Mouse (Mus musculus): ENCODE results near the gene Zmiz1. TPM values are rescaled to one million over a fixed set of nuclear protein-coding genes. Genes with fewer than 3 reads are reported as not detected.
A peak's percentile ranks its signal among the peaks of the same experiment; 100 is the strongest.

The Zmiz1 gene
- total RNA-seq, 1 experiment from 2014 or later = 9.8 TPM

- peak; percentile 77 to 78 for ATAC-seq (replicated peaks in 1 of 2; ENCODE audit: insufficient read depth in 1 of 2, low FRiP score in 2 of 2, low TSS enrichment in 1 of 2, low read depth in 1 of 2, poor library complexity in 2 of 2, severe bottlenecking in 2 of 2)
These were observed 141.4 kb downstream of the Zmiz1 start for GRCm38 (mm10) chr14:25600358-25600757.

- no peak for ATAC-seq (replicated peaks in 1 of 2; ENCODE audit: insufficient read depth in 1 of 2, low FRiP score in 2 of 2, low TSS enrichment in 1 of 2, low read depth in 1 of 2, poor library complexity in 2 of 2, severe bottlenecking in 2 of 2)
These were observed 142.0 kb downstream of the Zmiz1 start for GRCm38 (mm10) chr14:25600951-25601350.

DNA sequence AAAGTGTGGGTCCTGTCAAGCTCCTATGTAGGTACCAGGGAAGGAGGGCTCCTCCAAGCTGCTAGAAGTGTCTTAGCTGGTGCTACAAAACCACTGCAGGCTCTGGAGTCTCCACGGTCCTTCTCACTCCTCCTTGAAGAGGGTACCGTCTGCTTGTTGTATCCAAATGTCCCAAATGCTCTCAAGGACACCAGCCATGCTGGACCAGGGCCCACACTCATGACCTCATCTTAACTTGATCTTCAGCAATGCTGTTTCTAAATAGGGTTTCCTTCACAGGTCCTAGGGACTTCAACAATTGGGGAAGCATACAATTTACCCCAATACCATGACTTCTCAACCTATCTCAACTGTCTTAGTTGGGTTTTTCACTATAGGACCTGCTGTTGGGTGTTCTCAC lies 143.0 kb downstream of the Zmiz1 start:
- ATAC-seq (replicated peaks in 1 of 2; ENCODE audit: insufficient read depth in 1 of 2, low FRiP score in 2 of 2, low TSS enrichment in 1 of 2, low read depth in 1 of 2, poor library complexity in 2 of 2, severe bottlenecking in 2 of 2) = no peak

DNA sequence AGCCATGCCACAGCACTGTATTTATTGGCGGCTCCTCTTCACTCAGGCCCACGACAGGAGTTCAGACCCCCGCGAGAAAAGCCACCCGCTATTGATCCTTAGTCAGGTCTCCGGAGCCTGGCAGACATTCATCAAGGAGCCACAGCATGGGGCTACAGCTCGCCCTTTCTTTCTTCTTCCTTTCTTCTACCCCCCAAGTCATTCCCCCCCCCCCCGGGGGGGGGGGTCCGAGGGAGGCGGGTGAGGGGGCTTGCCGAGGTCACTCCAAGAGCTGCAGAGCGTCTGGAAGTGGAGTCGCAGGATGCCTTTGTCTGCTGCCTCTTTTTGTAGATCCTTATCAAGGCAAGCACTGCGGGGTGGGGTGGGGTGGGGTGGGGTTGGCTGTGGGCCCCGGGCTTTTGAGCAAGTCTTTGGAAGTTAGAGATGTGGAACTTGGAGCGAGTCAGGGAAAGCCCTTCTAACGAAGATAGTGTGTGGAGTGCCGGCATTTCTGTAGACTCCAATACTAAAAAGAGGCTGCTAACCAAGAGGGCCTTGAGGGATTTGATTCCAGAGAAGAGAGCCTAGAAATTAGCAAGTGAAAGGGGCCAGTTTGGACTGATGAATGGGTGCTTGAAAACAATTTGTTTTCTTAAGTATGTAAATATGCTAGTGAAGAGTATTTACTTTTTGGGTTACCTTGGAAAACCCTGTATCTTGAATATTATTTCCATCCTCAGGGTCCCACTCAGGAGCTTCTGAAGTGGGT lies 145.6 kb downstream of the Zmiz1 start:
- no peak for ATAC-seq (replicated peaks in 1 of 2; ENCODE audit: insufficient read depth in 1 of 2, low FRiP score in 2 of 2, low TSS enrichment in 1 of 2, low read depth in 1 of 2, poor library complexity in 2 of 2, severe bottlenecking in 2 of 2)

DNA sequence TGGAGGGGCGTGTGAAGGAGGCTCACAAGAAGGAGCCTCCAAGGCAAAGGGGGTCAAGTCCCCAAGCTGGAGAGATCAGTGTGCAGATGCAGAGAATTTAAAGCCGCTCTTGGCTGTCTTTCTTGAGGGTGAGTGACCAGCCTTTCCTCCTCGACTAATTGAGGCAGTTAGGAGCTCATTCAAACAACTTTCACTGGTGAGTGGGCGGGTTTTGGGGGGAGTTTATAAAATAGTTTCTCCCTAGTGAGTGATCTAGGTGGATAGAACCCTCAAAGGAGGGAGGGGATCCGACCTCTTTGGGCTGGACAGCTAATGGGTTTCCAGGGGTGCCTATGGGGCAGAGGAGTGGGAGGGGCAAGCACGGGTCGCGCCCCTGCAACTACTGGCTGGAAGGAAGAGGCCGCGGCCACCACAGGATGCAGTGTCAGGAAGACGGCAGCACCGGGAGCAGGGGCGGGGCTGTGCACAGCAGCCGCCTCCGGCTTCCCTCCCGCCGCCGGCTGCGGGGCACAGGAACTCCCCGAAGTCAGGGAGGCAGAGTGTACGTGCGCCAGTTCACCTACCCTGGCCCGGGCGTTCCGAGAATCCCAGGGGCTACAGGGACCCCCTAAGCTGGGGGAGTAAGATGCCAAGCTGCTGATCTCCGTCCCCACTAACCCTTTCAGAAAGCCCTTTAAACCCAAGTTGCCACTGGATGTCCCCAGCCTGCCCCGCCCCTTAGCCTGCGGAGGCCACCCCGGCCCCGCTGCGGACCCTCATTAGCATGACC lies 147.6 kb downstream of the Zmiz1 start:
- ATAC-seq (replicated peaks in 1 of 2; ENCODE audit: insufficient read depth in 1 of 2, low FRiP score in 2 of 2, low TSS enrichment in 1 of 2, low read depth in 1 of 2, poor library complexity in 2 of 2, severe bottlenecking in 2 of 2) = peak; percentile 68 to 72

DNA sequence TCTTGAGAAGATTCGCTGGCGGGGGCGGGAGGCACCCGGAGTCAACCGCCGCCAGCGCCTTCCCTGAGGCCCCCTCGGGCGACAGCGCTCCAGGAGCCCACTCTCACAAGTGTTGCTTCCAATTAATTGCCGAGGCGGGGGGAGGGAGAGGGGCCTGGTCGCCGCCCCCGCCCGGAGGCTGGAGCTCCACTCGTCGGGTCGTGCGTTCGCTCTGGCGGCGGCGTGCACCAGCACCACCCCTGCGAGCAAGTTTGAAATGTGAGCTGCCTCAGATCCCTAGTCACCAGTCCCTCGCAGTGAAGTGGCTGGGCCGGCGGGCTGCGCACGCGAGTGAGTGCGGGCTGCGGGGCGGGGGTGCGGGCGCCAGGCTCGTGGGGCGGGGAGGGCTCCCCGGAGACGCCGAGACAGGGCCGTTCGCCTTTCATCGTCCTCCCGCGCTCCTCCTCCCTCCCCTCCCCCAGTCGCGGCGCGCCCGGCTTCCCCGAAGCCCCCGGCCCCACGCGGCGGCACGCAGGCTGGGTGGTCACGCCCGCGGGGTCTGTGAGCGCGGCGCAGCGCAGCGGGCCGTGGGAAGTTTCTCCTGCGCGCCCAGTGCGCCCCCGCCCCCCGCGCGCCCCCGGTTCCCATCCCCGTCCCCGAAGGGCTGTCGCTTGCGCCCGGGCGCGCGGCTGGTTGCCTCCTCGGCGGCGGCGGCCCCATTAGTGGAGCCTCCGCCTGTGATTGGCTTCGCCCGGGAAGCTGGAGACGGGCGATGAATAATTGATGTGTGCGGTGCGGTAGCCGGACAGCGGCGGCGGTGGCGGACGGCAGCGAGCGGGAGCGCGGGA lies 148.4 kb downstream of the Zmiz1 start:
- ATAC-seq (replicated peaks in 1 of 2; ENCODE audit: insufficient read depth in 1 of 2, low FRiP score in 2 of 2, low TSS enrichment in 1 of 2, low read depth in 1 of 2, poor library complexity in 2 of 2, severe bottlenecking in 2 of 2) = peak in 1 of 2 experiments; percentile 18; a peak in 1 of 4 replicates

DNA sequence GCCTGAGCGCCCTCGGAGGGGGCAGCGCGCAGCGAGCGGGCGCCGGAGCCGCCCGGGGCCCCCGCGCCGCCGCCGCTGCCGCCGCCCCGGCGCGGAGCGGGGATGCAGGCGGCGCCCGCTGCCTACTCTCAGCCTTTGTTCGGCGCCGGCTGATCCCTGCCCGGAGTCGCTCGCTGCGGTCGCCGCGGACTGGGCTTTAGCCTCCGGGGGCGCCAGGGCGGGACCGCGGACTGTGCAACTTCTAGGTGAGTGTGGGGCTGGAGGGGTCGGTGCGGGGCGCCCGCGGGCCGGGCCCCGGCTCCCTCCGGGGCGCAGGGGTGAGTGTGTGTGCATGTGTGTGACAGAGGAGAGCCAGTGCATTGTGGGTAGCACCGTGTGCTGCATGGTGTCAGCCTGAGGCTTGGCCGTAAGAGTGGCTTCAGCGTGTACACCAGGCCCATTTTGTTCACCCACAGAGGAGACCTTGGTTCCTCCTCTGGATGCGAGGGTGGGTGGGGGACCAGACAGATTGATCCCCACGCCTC lies 149.0 kb downstream of the Zmiz1 start:
- peak in 1 of 2 experiments; percentile 29; a peak in 1 of 4 replicates for ATAC-seq (replicated peaks in 1 of 2; ENCODE audit: insufficient read depth in 1 of 2, low FRiP score in 2 of 2, low TSS enrichment in 1 of 2, low read depth in 1 of 2, poor library complexity in 2 of 2, severe bottlenecking in 2 of 2)

GRCm38 (mm10) chr14:25608618-25609017 lies 149.6 kb downstream of the Zmiz1 start:
- no peak for ATAC-seq (replicated peaks in 1 of 2; ENCODE audit: insufficient read depth in 1 of 2, low FRiP score in 2 of 2, low TSS enrichment in 1 of 2, low read depth in 1 of 2, poor library complexity in 2 of 2, severe bottlenecking in 2 of 2)

DNA sequence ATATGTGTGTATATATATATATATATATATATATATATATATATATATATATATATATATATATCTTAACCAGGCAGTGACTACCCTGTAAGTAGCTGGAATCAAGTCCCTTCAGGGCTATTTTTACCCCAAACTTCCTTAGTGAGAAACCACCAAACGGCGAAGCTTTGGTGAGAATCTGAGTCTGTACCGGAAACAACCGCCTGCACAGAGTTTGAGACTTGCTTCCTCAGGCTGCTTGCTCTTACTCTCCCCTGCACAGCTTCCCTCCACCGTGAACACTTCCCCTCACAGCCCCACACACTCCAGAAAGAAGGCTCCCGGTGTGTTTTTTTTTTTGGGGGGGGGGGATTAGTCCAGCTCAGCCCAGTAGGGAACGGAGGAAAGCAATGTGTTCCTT lies 150.4 kb downstream of the Zmiz1 start:
- ATAC-seq (replicated peaks in 1 of 2; ENCODE audit: insufficient read depth in 1 of 2, low FRiP score in 2 of 2, low TSS enrichment in 1 of 2, low read depth in 1 of 2, poor library complexity in 2 of 2, severe bottlenecking in 2 of 2) = peak; percentile 36 to 59; a peak in 3 of 4 replicates

GRCm38 (mm10) chr14:25610396-25611158 lies 151.6 kb downstream of the Zmiz1 start:
- ATAC-seq (replicated peaks in 1 of 2; ENCODE audit: insufficient read depth in 1 of 2, low FRiP score in 2 of 2, low TSS enrichment in 1 of 2, low read depth in 1 of 2, poor library complexity in 2 of 2, severe bottlenecking in 2 of 2) = no peak

DNA sequence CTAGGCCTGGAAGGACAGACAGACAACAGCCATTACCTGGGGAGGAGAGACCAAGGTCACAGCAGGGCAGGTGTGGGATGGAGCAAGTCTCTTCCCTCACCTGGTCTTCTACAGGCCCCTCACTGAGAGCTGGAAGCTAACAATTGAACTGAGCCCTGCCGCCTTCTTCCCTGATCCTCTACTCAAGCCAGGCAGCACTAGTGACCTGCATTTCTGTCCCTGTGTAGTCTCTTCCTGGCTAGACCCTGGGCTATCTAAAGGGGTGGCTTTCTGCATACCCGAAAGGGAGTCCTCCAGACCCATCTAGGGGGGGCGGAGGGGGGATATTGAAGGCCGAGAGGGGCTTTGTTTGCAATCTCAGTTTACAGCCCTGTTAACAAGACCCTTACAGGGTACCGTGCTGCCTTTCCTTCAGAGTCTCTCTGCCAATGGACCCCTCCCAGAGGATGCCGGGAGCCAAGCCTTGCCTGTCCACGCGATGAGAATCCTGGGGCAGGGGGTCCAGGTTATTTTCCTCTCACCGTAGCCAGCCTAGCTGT lies 152.2 kb downstream of the Zmiz1 start:
- ATAC-seq (replicated peaks in 1 of 2; ENCODE audit: insufficient read depth in 1 of 2, low FRiP score in 2 of 2, low TSS enrichment in 1 of 2, low read depth in 1 of 2, poor library complexity in 2 of 2, severe bottlenecking in 2 of 2) = no peak

DNA sequence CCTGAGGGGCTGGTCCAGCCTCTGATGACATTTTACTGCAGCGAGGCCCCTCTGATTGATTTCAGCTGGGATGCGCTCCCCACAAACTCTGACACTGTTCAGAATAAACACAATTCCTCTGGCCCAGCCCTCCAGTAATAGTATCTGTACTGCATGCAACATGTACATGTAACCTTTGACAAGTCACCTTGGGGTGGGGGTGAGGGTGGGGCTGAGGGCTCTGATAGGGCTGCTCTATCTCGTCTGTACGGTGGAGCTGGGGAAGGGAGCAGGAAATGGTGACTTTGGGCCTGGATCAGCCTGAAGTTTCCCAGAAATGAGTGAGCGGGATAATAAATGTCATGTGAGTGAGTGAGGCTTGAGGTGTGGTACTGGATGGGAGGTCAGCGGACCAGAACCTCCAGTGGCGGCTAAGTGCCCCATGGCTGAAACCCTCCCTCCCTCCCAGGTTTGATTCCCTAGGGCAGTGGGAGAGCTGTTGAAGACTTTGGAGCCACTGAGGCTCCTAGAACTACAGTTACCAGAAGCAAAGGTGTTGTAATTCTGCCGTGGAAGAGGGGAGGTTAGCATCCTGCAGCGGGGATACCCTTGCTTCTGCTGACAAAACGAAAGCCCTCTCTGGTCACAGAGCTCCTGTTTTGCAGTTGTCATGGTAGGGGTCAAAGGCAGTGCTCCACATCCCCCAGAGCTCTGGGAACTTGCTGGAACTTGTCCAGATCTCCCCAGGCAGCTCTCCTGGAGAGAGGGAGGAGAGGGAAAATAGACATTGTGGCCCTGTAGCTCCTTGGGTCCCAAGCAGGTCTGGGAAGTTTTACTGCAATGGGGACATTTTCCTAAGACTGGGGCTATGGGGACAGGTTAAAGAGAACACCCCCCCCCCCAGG lies 153.1 kb downstream of the Zmiz1 start:
- ATAC-seq (replicated peaks in 1 of 2; ENCODE audit: insufficient read depth in 1 of 2, low FRiP score in 2 of 2, low TSS enrichment in 1 of 2, low read depth in 1 of 2, poor library complexity in 2 of 2, severe bottlenecking in 2 of 2) = no peak

DNA sequence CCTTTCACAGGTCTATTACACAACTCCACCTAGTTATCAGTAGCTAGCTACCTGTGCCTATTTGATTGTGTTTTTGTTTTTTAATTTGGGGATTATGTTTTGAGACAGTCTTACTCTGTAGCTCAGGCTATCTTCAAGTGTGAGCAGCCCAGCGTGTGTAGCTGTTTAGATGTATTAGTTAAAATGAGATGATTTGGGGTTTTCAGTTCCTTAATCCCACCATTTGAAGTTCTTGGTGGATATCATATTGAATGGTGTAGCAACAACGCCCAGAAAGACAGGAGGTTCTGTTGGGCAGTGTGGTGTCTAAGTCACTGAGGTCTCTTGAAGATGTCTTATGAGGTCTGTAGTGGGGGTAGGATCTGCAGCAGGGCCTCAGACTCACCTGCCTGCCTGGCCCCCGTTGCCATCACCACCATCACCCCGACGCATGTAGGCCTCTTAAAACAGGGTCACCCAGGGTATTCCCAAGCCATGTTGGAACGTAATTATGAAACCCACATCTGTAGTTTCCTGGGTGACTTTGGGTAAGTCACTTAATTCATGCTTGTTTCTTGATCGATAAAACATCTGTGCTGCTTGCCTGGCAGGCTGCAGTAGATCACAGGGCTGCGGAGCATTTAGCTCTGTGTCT lies 155.1 kb downstream of the Zmiz1 start:
- no peak for ATAC-seq (replicated peaks in 1 of 2; ENCODE audit: insufficient read depth in 1 of 2, low FRiP score in 2 of 2, low TSS enrichment in 1 of 2, low read depth in 1 of 2, poor library complexity in 2 of 2, severe bottlenecking in 2 of 2)

- peak; percentile 56 to 72; a peak in 3 of 4 replicates for ATAC-seq (replicated peaks in 1 of 2; ENCODE audit: insufficient read depth in 1 of 2, low FRiP score in 2 of 2, low TSS enrichment in 1 of 2, low read depth in 1 of 2, poor library complexity in 2 of 2, severe bottlenecking in 2 of 2)
These were observed 155.7 kb downstream of the Zmiz1 start for GRCm38 (mm10) chr14:25614684-25615083.

GRCm38 (mm10) chr14:25615602-25616001 lies 156.6 kb downstream of the Zmiz1 start:
- ATAC-seq (replicated peaks in 1 of 2; ENCODE audit: insufficient read depth in 1 of 2, low FRiP score in 2 of 2, low TSS enrichment in 1 of 2, low read depth in 1 of 2, poor library complexity in 2 of 2, severe bottlenecking in 2 of 2) = no peak
